Mouse (Mus musculus) natural killer cell, adult 2 months (primary cell): ENCODE measurements around the gene Stx2.
"Not testable (repeated sequence)": the region's sequence is repeated elsewhere in the genome, so short reads cannot be mapped to it uniquely, and the experiment has no call there.

ENCODE experiments used
- DNase-seq, 2 experiments: peaks; one replicate each; pipeline ENCODE4 v3.0.0; 2022; ENCODE audit warnings: low spot score in 2 of 2

Gene Stx2

DNA sequence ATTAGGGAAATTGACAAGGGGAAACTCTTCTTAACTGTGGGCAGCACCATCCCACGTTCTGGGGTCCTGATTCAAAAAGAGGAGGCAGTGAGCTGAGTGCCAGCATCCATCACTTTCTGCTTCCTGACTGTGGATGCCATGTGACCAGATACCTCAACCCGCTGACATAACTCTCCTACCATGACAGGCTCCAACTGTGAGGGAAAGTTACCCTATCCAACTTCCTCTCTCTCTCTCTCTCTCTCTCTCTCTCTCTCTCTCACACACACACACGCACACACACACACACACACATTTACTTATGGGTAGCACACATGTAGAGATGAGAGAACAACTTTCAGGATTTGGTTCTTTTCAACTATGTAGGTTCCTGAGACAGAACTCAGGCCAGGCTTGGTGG lies 1.2 kb upstream of the Stx2 start:
- no peak for DNase-seq

DNA sequence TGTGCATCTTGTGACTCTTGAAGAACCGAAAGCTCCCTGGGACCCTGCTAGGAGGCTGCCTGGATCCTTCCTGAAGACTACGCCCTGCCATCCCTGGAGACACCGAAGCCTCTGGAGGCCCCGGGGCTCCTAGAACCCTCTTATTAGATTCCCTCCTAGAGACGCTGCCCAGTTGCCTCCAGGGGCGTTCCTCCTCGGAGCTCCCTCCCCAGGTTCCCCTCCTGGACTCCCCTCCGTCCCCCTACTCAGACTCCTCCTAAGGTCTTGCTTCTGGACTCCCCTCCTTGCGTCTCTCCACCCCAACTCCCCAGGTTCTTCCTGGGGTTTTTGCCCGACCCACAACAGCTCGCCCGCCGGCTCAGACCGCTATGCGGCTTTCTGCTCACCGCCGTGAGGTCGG lies 366 bp downstream of the Stx2 start:
- no peak for DNase-seq

- no peak for DNase-seq
Measured at GRCm38 (mm10) chr5:129007105-129007957, 1.0 kb downstream of the Stx2 start.

GRCm38 (mm10) chr5:129006031-129006788 lies 2.2 kb downstream of the Stx2 start:
- DNase-seq = no peak

- DNase-seq = no peak
Measured at GRCm38 (mm10) chr5:129005416-129005815, 3.0 kb downstream of the Stx2 start.

DNA sequence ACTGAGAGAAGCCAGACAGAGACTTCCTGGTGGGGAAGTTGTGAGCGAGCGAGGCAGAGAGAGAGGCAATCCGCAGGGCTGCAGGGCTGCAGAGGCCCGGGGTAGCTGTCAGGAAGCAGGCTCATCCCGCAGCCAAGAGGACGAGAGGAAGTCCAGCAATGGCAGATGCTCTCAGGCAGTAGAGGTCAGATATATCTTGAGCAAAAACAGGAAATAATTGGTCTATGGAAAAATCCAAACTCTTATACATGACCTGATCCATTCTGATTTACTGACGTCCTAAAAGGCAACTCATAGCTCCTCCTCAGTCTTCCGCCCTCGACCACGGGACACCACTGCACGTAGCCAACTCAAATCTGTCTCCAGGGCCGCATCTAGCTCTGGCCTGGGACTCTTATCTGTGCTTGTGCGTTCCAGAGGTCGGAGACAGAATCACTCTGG lies 5.8 kb downstream of the Stx2 start:
- DNase-seq = no peak

- no peak for DNase-seq
Measured at GRCm38 (mm10) chr5:129000706-129001468, 7.5 kb downstream of the Stx2 start.

- no peak for DNase-seq
Measured at GRCm38 (mm10) chr5:128987141-128987954, 21.0 kb downstream of the Stx2 start.

- no peak for DNase-seq
Measured at GRCm38 (mm10) chr5:128985946-128986345, 22.4 kb downstream of the Stx2 start.

DNA sequence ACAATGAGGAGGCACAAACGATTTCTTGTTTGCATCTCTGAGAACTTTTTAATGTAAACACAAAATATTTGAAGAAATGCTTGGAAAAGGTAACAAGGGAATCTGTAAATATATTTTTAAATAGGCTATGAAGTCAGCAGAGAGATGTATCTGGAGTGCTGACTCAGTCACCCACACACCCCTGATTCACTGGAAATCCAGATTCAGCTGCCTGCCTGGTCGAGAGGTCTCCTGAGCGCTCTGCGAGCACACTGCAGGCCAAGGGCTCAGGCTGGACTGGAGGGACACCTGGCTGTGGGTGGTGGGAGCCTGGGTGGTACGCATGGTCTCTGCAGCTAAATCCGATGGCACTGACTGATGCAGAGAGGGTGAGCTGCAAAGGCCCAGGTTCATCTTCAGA lies 23.8 kb downstream of the Stx2 start:
- DNase-seq = no peak

DNA sequence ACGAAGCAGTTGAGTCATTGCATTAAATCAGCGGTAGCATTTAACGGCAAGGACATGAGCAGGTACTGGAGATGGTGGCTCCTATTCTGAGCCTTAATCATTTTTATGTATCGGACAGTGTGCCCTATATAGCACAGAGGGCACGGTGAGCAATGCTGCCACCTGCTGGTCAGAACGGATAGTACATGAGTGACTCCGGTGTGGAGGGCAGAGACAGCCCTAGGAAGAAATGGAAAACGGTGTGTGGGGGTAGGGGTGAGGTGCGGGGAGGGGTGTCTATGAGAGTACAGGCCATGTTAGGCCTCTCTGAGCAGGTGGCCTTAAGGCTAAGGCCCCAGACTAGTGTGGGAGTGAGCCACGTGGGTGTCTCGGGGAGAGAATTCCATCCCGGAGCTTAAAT lies 26.8 kb downstream of the Stx2 start:
- peak; percentile 60 to 62 for DNase-seq

GRCm38 (mm10) chr5:128980857-128981256 lies 27.5 kb downstream of the Stx2 start:
- no peak for DNase-seq

DNA sequence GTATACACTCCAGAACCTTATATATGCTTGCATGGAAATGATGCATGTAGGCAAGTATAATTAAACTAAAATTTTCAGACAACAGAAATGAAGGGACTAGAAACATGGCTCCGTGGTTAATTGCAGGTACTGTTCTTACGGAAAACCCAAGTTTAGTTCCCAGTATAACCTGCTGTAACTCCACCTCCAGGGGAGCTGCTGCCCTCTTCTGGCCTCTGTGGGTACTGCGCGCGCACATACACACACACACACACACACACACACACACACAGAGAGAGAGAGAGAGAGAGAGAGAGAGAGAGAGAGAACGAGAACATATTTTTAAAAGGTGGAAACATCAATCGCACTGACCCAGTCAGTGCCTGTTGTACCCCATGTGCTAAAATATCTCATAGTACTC lies 29.4 kb downstream of the Stx2 start:
- no peak for DNase-seq

GRCm38 (mm10) chr5:128977466-128977865 lies 30.9 kb downstream of the Stx2 start:
- not testable (repeated sequence) for DNase-seq

- DNase-seq = no peak
Measured at GRCm38 (mm10) chr5:128976266-128976665, 32.1 kb downstream of the Stx2 start.

DNA sequence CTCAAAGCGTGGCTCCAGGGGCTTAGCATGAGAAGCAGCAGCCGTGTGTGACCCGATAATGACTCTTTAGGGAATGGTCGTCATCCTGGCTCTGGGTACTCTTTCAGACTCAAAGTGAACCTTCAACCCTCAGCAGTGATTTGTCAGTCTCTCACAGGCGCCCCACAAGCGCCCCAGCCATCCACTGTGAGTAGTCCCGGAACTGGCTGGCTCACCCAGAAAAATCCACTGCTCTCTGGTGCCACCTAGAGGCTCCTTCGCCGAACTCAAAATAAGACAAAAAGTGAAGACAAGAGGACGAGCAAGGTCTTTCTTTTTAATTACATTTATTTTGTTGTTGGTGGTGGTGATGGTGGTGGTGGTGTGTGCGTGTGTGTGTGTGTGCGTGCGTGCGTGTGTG lies 37.1 kb downstream of the Stx2 start:
- peak; percentile 40 to 58 for DNase-seq

GRCm38 (mm10) chr5:128970878-128971277 lies 37.5 kb downstream of the Stx2 start:
- DNase-seq = no peak

DNA sequence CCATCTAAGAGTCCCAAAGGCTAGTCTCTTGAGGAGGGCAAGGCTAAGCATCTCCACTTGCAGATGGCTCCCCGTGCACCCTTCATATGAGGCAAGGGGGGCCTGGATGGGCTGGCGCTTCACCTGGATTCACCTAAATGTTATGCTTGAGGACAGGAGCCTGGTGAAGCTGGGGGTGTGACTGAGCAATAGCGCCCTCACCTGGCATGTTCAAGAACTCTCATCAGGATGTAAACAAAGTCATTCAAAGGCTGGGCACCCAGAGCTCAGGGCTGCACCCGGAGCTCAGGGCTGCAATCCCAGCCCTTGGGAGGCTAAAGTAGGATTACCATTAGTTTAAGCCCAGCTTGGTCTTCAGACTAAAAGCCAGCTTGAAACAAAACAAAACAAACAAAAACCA lies 44.0 kb downstream of the Stx2 start:
- no peak for DNase-seq

DNA sequence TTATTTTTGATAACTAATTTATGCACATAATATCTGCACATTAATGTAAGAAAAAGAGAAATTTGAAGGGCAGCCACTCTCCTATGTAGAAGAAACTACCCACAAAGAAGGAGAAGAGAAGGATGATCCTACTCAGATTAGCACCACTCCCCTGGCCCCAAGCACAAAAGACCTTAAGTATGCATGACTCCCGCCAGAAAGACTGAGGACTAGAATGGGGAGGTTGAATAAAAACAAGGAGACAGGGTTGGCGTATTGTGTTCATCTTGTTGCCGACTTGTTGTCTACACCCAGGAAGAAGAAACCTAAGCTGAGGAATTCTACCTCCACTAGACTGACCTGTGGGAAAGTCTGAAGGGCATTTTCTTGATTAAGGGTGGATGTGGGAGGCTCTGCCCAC lies 49.5 kb downstream of the Stx2 start:
- no peak for DNase-seq

- DNase-seq = not testable (repeated sequence)
Measured at GRCm38 (mm10) chr5:128954371-128954770, 54.0 kb downstream of the Stx2 start.
